20 mouse cellular contexts compared by ENCODE assay signal in genomic region chr6:56904982-56905381, GRCm38 (mm10). TPM values are rescaled to one million over a fixed set of nuclear protein-coding genes. Genes with fewer than 3 reads are reported as not detected.
A peak's percentile ranks its signal among the peaks of the same experiment; 100 is the strongest.
DNase-seq lines count a peak whose midpoint lies in the region; ATAC-seq and TF ChIP-seq lines count a peak whose summit lies in the region.
"Had no signal": no experiment of that assay in that cellular context is flagged by ENCODE, and none has a peak within 500 bp of the region (broad histone marks: within the 10 kb centered on the region; RNA-seq: fewer than 3 reads in every experiment).

No protein-coding gene starts in this region.

- DNase-seq in heart, postnatal 4 days = no peak
- DNase-seq in liver, embryonic 11.5 days (ENCODE audit: low spot score) = no peak
- DNase-seq in liver, embryonic 14.5 days (ENCODE audit: low read depth in 3 of 3, low spot score in 3 of 3) = peak in 1 of 3 experiments; percentile 59
- DNase-seq in adrenal gland, adult 18-20 months (ENCODE audit: low spot score in 2 of 2) = no peak
- DNase-seq in right cerebral cortex, postnatal 25 days = no peak
- DNase-seq: cerebellum, adult 9-11 months; heart, adult 18-20 months; kidney, adult 11 months; kidney, postnatal 25 days; lung, postnatal 36 days; midbrain, embryonic 14.5 days; retina, postnatal 1 day; thymus, adult 2 months had no signal

- H3K4me2 ChIP-seq in heart, embryonic 15.5 days = no peak overlapping the region
- H3K4me2 ChIP-seq in liver, embryonic 12.5 days = peak overlapping the region; percentile 82; the same call in 1 of the 2 replicates
- no peak overlapping the region for H3K4me2 ChIP-seq in liver, embryonic 11.5 days
- peak overlapping the region; percentile 93 for H3K4me2 ChIP-seq in liver, embryonic 14.5 days (ENCODE audit: low read depth)
- H3K4me2 ChIP-seq: limb, embryonic 15.5 days had no signal

- 0 out of 2 replicates have a peak overlapping the region, but pooled peaks have one; percentile 7 for H3K27ac ChIP-seq in heart, embryonic 15.5 days
- peak overlapping the region; percentile 98 for H3K27ac ChIP-seq in liver, embryonic 12.5 days
- H3K27ac ChIP-seq in liver, embryonic 11.5 days (ENCODE audit: low read depth, low read length) = no peak overlapping the region
- peak overlapping the region; percentile 91 for H3K27ac ChIP-seq in liver, embryonic 14.5 days
- H3K27ac ChIP-seq: hindbrain, postnatal 0 days; limb, embryonic 15.5 days had no signal

- H3K4me1 ChIP-seq in heart, embryonic 15.5 days (replicated peaks) = peaks cover 36% of the 10 kb centered on the region
- H3K4me1 ChIP-seq in liver, embryonic 12.5 days = peaks cover 99% of the 10 kb centered on the region
- peaks cover 68% of the 10 kb centered on the region for H3K4me1 ChIP-seq in liver, embryonic 11.5 days (replicated peaks; ENCODE audit: control insufficient read depth, insufficient read depth, low read length)
- H3K4me1 ChIP-seq in erythroblast, embryonic 14.5 days (ENCODE audit: control insufficient read depth) = peaks cover 99% of the 10 kb centered on the region
- H3K4me1 ChIP-seq in liver, embryonic 14.5 days (replicated peaks; ENCODE audit: control insufficient read depth in 2 of 2, insufficient read depth in 2 of 2, low read length in 1 of 2) = peaks cover 71 to 94% of the 10 kb centered on the region in 2 experiments

- H3K27me3 ChIP-seq in heart, embryonic 15.5 days = no peaks in the 10 kb centered on the region
- no peaks in the 10 kb centered on the region for H3K27me3 ChIP-seq in liver, embryonic 12.5 days (replicated peaks)
- H3K27me3 ChIP-seq in liver, embryonic 11.5 days (replicated peaks; ENCODE audit: control insufficient read depth, insufficient read depth, low read length) = no peaks in the 10 kb centered on the region
- no peaks in the 10 kb centered on the region for H3K27me3 ChIP-seq in erythroblast, embryonic 14.5 days (ENCODE audit: control insufficient read depth)
- no peaks in the 10 kb centered on the region for H3K27me3 ChIP-seq in liver, embryonic 14.5 days (ENCODE audit: control insufficient read depth, insufficient read depth, low read length)
- H3K27me3 ChIP-seq: limb, embryonic 15.5 days had no signal

- no peak for TF ChIP-seq CTCF in liver, embryonic 14.5 days (IDR thresholded peaks at IDR 0.05; ENCODE audit: low read depth)

- no peaks in the 10 kb centered on the region for H3K36me3 ChIP-seq in heart, embryonic 15.5 days
- peaks cover 22% of the 10 kb centered on the region for H3K36me3 ChIP-seq in liver, embryonic 12.5 days
- no peaks in the 10 kb centered on the region for H3K36me3 ChIP-seq in liver, embryonic 11.5 days (ENCODE audit: control insufficient read depth, insufficient read depth, low read length)
- H3K36me3 ChIP-seq in erythroblast, embryonic 14.5 days (ENCODE audit: control insufficient read depth) = peaks cover 79% of the 10 kb centered on the region
- H3K36me3 ChIP-seq in liver, embryonic 14.5 days (replicated peaks; ENCODE audit: control insufficient read depth, insufficient read depth, low read depth) = peaks cover 11% of the 10 kb centered on the region
- H3K36me3 ChIP-seq: limb, embryonic 15.5 days had no signal

- no peak overlapping the region for H3K4me3 ChIP-seq in heart, embryonic 15.5 days
- H3K4me3 ChIP-seq in liver, embryonic 12.5 days = no peak overlapping the region
- H3K4me3 ChIP-seq in liver, embryonic 11.5 days (ENCODE audit: low read depth, low read length) = no peak overlapping the region
- peak overlapping the region; percentile 23 for H3K4me3 ChIP-seq in erythroblast, embryonic 14.5 days (replicated peaks)
- H3K4me3 ChIP-seq in liver, embryonic 14.5 days (ENCODE audit: insufficient read depth in 1 of 2, low read depth in 2 of 2, low read length in 2 of 2) = no peak overlapping the region
- H3K4me3 ChIP-seq: limb, embryonic 15.5 days; myocyte had no signal

- WGBS in heart, embryonic 15.5 days = 85% methylated on average over 2 of the region's 2 CpGs
- WGBS in liver, embryonic 12.5 days (ENCODE audit: insufficient replicate concordance) = 63% methylated on average over 2 of the region's 2 CpGs
- WGBS in liver, embryonic 11.5 days = 72% methylated on average over 2 of the region's 2 CpGs
- WGBS in liver, embryonic 14.5 days (ENCODE audit: insufficient replicate concordance) = 41% methylated on average over 2 of the region's 2 CpGs

- no peaks in the 10 kb centered on the region for H3K9me3 ChIP-seq in heart, embryonic 15.5 days (replicated peaks)
- no peaks in the 10 kb centered on the region for H3K9me3 ChIP-seq in liver, embryonic 12.5 days (replicated peaks)
- no peaks in the 10 kb centered on the region for H3K9me3 ChIP-seq in liver, embryonic 11.5 days (ENCODE audit: control insufficient read depth, low read length)
- H3K9me3 ChIP-seq in erythroblast, embryonic 14.5 days (ENCODE audit: control insufficient read depth, low read length) = no peaks in the 10 kb centered on the region
- H3K9me3 ChIP-seq in liver, embryonic 14.5 days (ENCODE audit: control insufficient read depth, low read length) = no peaks in the 10 kb centered on the region
- H3K9me3 ChIP-seq: limb, embryonic 15.5 days had no signal

- H3K9ac ChIP-seq in heart, embryonic 15.5 days = no peak overlapping the region
- H3K9ac ChIP-seq in liver, embryonic 12.5 days = no peak overlapping the region
- no peak overlapping the region for H3K9ac ChIP-seq in liver, embryonic 11.5 days (ENCODE audit: low read depth, low read length)
- peak overlapping the region; percentile 25; the same call in 1 of the 2 replicates for H3K9ac ChIP-seq in liver, embryonic 14.5 days (replicated peaks)
- H3K9ac ChIP-seq: limb, embryonic 15.5 days had no signal

- no peak for ATAC-seq in heart, embryonic 15.5 days (replicated peaks; ENCODE audit: insufficient number of reproducible peaks, insufficient read depth, low FRiP score, low read depth)
- peak; percentile 4; the same call in 1 of the 2 replicates for ATAC-seq in liver, embryonic 12.5 days
- no peak for ATAC-seq in liver, embryonic 11.5 days (replicated peaks; ENCODE audit: low FRiP score)
- ATAC-seq in liver, embryonic 14.5 days (ENCODE audit: insufficient read depth) = peak; percentile 25
- ATAC-seq: forebrain, embryonic 14.5 days; hindbrain, postnatal 0 days had no signal

- TF ChIP-seq EP300 in liver, embryonic 14.5 days (IDR thresholded peaks at IDR 0.05; ENCODE audit: low read depth) = peak; percentile 98

RNA-seq across cellular contexts. Expression of gene Nt5c3, which starts 18.8 kb away (rescaled TPM):
- polyA plus RNA-seq in heart, embryonic 15.5 days (2015; fragmentation: Nextera tagmentation; extraction: Ambion mirVana) = 64.4 and 71.7 TPM in 2 replicates
- 10 to 100 TPM; 44.1 to 46.9 TPM for total RNA-seq in heart, postnatal 4 days (2021)
- 216 and 218 TPM in 2 replicates for polyA plus RNA-seq in liver, embryonic 12.5 days (2016; fragmentation: Nextera tagmentation; extraction: Ambion mirVana)
- polyA plus RNA-seq in liver, embryonic 11.5 days (2014; fragmentation: Nextera tagmentation; extraction: Ambion mirVana) = 164 and 171 TPM in 2 replicates
- polyA plus RNA-seq in erythroblast, embryonic 14.5 days (2012) = 21.3 and 22.9 TPM in 2 replicates
- 55.6 and 84.0 TPM in 2 replicates for polyA plus RNA-seq in liver, embryonic 14.5 days (2012; rRNA removed)
- polyA plus RNA-seq in liver, embryonic 14.5 days (2014; fragmentation: Nextera tagmentation; extraction: Ambion mirVana) = 255 and 257 TPM in 2 replicates
- 10 to 100 TPM; 19.7 to 23.3 TPM for total RNA-seq in adrenal gland, adult 18-20 months (2021)

RNA-seq across cellular contexts. Expression of gene Vmn1r4, which starts 18.8 kb away (rescaled TPM):
- polyA plus RNA-seq in heart, embryonic 15.5 days (2015; fragmentation: Nextera tagmentation; extraction: Ambion mirVana) = 0.10 and 0.21 TPM in 2 replicates
- total RNA-seq in heart, postnatal 4 days (2021) = under 1 TPM in 1 of 2 experiments, not detected in 1; 0.12 TPM
- polyA plus RNA-seq in liver, embryonic 12.5 days (2016; fragmentation: Nextera tagmentation; extraction: Ambion mirVana) = 0.13 and 0.29 TPM in 2 replicates
- polyA plus RNA-seq in liver, embryonic 11.5 days (2014; fragmentation: Nextera tagmentation; extraction: Ambion mirVana) = 0.18 and 0.57 TPM in 2 replicates
- 0.02 TPM in 1 of 2 replicates, not detected in the other for polyA plus RNA-seq in erythroblast, embryonic 14.5 days (2012)
- polyA plus RNA-seq in liver, embryonic 14.5 days (2012; rRNA removed) = 0.10 and 0.13 TPM in 2 replicates
- 0.11 and 0.28 TPM in 2 replicates for polyA plus RNA-seq in liver, embryonic 14.5 days (2014; fragmentation: Nextera tagmentation; extraction: Ambion mirVana)
- total RNA-seq in adrenal gland, adult 18-20 months (2021) = under 1 TPM; 0.32 to 0.33 TPM

Comparison
In these comparisons a context has a peak if more than half of its experiments do, and no peak if none do; other contexts are left out.
1. ATAC-seq: peak in liver, embryonic 12.5 days (single experiment) and liver, embryonic 14.5 days (single experiment); none in heart, embryonic 15.5 days (single experiment) and liver, embryonic 11.5 days (single experiment).
2. H3K4me2 ChIP-seq: peak in liver, embryonic 12.5 days (single experiment) and liver, embryonic 14.5 days (single experiment); none in heart, embryonic 15.5 days (single experiment) and liver, embryonic 11.5 days (single experiment).